Mouse (Mus musculus) stomach, postnatal 0 days (tissue): ENCODE measurements around the gene Ptbp1.

Experiments
- CTCF ChIP-seq: IDR thresholded peaks from 2 replicates; pipeline ENCODE4 v1.5.1; 2016; ENCODE audit warnings: antibody characterized with exemption, low read depth, mild to moderate bottlenecking, moderate library complexity
- EP300 ChIP-seq: optimal IDR thresholded peaks from 2 replicates; pipeline ENCODE3; 2016; ENCODE audit warnings: antibody characterized with exemption

- no peak for TF ChIP-seq EP300
- no peak for TF ChIP-seq CTCF
Observed at GRCm38 (mm10) chr10:79806331-79806730, 47.9 kb upstream of the Ptbp1 start.
